Mouse (Mus musculus) intestine, embryonic 14.5 days (tissue): ENCODE results near the gene Ifitm2. TPM values are rescaled to one million over a fixed set of nuclear protein-coding genes. Genes with fewer than 3 reads are reported as not detected.

Source experiments
- ATAC-seq: fragments of 200-750 bp; cut with Nextera tagmentation; replicated peaks from 2 replicates; pipeline ENCODE4 v1.8.0; 2017; ENCODE audit warnings: low read depth, moderate number of reproducible peaks, moderate TSS enrichment, moderate library complexity; ENCODE audit not compliant: low FRiP score, low TSS enrichment
- DNase-seq: peaks from one replicate; pipeline ENCODE4 v3.0.0-alpha.2; 2018; ENCODE audit warnings: low spot score
- H3K27ac ChIP-seq: fragments of 300-500 bp; sonication (generic); 2 replicates; pipeline ENCODE4 v1.5.1; 2014; ENCODE audit warnings: low read depth, mild to moderate bottlenecking, control low read depth
- H3K27me3 ChIP-seq: fragments of 300-500 bp; sonication (generic); replicated peaks from 2 replicates; pipeline ENCODE4 v1.6.1; 2014; ENCODE audit warnings: low read length, control low read depth; ENCODE audit not compliant: control insufficient read depth, insufficient read depth
- H3K36me3 ChIP-seq: fragments of 300-500 bp; sonication (generic); 2 replicates; pipeline ENCODE4 v1.6.1; 2014; ENCODE audit warnings: low read length, control low read depth; ENCODE audit not compliant: control insufficient read depth, insufficient read depth
- H3K4me1 ChIP-seq: fragments of 300-500 bp; sonication (generic); replicated peaks from 2 replicates; pipeline ENCODE4 v1.6.1; 2014; ENCODE audit warnings: low read length, control low read depth, mixed read lengths; ENCODE audit not compliant: control insufficient read depth, insufficient read depth
- H3K4me2 ChIP-seq: fragments of 300-500 bp; sonication (generic); 2 replicates; pipeline ENCODE4 v1.6.1; 2014; ENCODE audit warnings: low read length
- H3K4me3 ChIP-seq: fragments of 300-500 bp; sonication (generic); 2 replicates; pipeline ENCODE4 v1.5.1; 2014; ENCODE audit warnings: low read depth, low read length, control low read depth, mixed read lengths
- H3K9ac ChIP-seq: fragments of 300-500 bp; sonication (generic); 2 replicates; pipeline ENCODE4 v1.6.1; 2014; ENCODE audit warnings: mild to moderate bottlenecking, low read length
- H3K9me3 ChIP-seq: fragments of 300-500 bp; sonication (generic); 2 replicates; pipeline ENCODE4 v1.6.1; 2016; ENCODE audit warnings: low read length, control low read depth; ENCODE audit not compliant: control insufficient read depth
- WGBS: fragments of 180-500 bp; shearing (Covaris S2); extraction: QIAGEN DNeasy Blood & Tissue Kit; methylation state at CpG from one replicate; pipeline ENCODE4 v1.1.7; 2014; 5-methylcytosine and 5-hydroxymethylcytosine counted together
- polyA plus RNA-seq: library from polyadenylated mRNA; unstranded; fragments of >200 nt; fragmentation: Nextera tagmentation; extraction: Ambion mirVana; gene quantifications from 2 replicates; pipeline ENCODE4 v1.2.1, GENCODE M21; 2014

Ifitm2 gene
- polyA plus RNA-seq, 1 experiment from 2014 or later = 1,676 TPM

- H3K27ac ChIP-seq = peak overlapping the region; percentile 10; the same call in 1 of the 2 replicates
- no peak overlapping the region for H3K4me2 ChIP-seq
- no peak for DNase-seq
- H3K4me1 ChIP-seq = no peaks in the 10 kb centered on the region
- no peak overlapping the region for H3K4me3 ChIP-seq
- no peaks in the 10 kb centered on the region for H3K27me3 ChIP-seq
- 58% methylated on average over 3 of the region's 3 CpGs for WGBS
- H3K9ac ChIP-seq = no peak overlapping the region
- H3K36me3 ChIP-seq = no peaks in the 10 kb centered on the region
- no peak for ATAC-seq
- no peaks in the 10 kb centered on the region for H3K9me3 ChIP-seq
Observed at GRCm38 (mm10) chr7:140912293-140912692, 43.5 kb downstream of the Ifitm2 start.

GRCm38 (mm10) chr7:140908634-140909107, 47.1 kb downstream of the Ifitm2 start:
- no peaks in the 10 kb centered on the region for H3K36me3 ChIP-seq
- no peak overlapping the region for H3K27ac ChIP-seq
- peak overlapping the region; percentile 27 for H3K4me3 ChIP-seq
- H3K4me2 ChIP-seq = peak overlapping the region; percentile 58
- H3K9me3 ChIP-seq = no peaks in the 10 kb centered on the region
- WGBS = 1% methylated on average over 19 of the region's 19 CpGs
- no peak overlapping the region for H3K9ac ChIP-seq
- H3K27me3 ChIP-seq = no peaks in the 10 kb centered on the region
- no peaks in the 10 kb centered on the region for H3K4me1 ChIP-seq
- DNase-seq = peak; percentile 92
- peak; percentile 72 for ATAC-seq

DNA sequence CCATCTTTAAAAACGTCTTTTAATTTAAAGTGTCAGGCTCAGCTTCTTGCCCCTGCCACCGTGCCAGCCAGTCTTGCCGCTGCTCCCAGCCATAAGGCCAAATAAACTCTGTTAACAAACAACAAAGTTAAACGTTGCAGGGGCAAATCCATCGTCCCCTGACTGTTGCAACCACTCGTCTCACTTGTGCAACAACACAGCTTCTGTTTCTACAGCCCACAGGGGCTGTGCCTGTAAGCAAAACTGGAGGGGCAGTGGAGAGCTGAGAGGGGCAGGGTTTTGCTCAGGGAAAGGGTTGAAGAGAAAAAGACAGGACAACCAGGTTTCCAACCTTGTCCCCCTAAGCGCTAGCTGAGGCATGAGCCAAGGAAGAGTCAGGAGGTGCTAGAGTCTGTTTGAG, 47.6 kb downstream of the Ifitm2 start:
- no peaks in the 10 kb centered on the region for H3K9me3 ChIP-seq
- H3K27ac ChIP-seq = no peak overlapping the region
- DNase-seq = no peak
- H3K9ac ChIP-seq = no peak overlapping the region
- WGBS = 47% methylated on average over 7 of the region's 7 CpGs
- H3K36me3 ChIP-seq = no peaks in the 10 kb centered on the region
- H3K27me3 ChIP-seq = no peaks in the 10 kb centered on the region
- no peaks in the 10 kb centered on the region for H3K4me1 ChIP-seq
- no peak; the same call in 1 of the 2 replicates for ATAC-seq
- H3K4me3 ChIP-seq = no peak overlapping the region; the same call in 1 of the 2 replicates
- peak overlapping the region; percentile 58 for H3K4me2 ChIP-seq

DNA sequence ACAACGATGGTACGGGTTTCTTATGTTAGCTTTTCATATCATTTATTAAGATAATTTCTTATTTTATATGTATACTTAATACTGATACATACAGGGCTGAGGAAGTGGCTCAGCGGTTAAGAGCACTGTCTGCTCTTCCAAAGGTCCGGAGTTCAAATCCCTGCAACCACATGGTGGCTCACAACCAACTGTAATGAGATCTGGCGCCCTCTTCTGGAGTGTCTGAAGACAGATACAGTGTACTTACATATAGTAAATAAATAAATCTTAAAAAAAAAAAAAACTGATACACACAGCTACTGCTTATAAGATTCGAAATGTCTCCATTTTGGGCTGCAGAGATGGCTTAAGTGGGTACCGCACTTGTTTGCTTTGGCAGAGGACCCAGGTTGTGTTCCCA, 48.1 kb downstream of the Ifitm2 start:
- no peak for DNase-seq
- H3K4me1 ChIP-seq = no peaks in the 10 kb centered on the region
- H3K4me3 ChIP-seq = no peak overlapping the region

GRCm38 (mm10) chr7:140907131-140907530, 48.7 kb downstream of the Ifitm2 start:
- Histone ChIP-seq H3K9me3 (no peaks in the 10 kb centered on the region), H3K27ac (no peak overlapping the region), H3K9ac (no peak overlapping the region), H3K4me2 (no peak overlapping the region), H3K27me3 (no peaks in the 10 kb centered on the region), H3K4me1 (no peaks in the 10 kb centered on the region), H3K36me3 (no peaks in the 10 kb centered on the region), H3K4me3 (no peak overlapping the region)
- 77% methylated on average over 13 of the region's 13 CpGs for WGBS
- ATAC-seq (no peak), DNase-seq (no peak)

More for the DNA sequence above, 48.1 kb downstream of the Ifitm2 start:
- WGBS = 83% methylated on average over 7 of the region's 7 CpGs
- Histone ChIP-seq H3K27ac (no peak overlapping the region), H3K4me2 (no peak overlapping the region), H3K27me3 (no peaks in the 10 kb centered on the region), H3K36me3 (no peaks in the 10 kb centered on the region), H3K9ac (no peak overlapping the region), H3K9me3 (no peaks in the 10 kb centered on the region)
- ATAC-seq = no peak

- Histone ChIP-seq H3K27me3 (no peaks in the 10 kb centered on the region), H3K27ac (no peak overlapping the region), H3K4me1 (no peaks in the 10 kb centered on the region), H3K36me3 (no peaks in the 10 kb centered on the region), H3K9ac (no peak overlapping the region), H3K4me3 (no peak overlapping the region), H3K9me3 (no peaks in the 10 kb centered on the region), H3K4me2 (no peak overlapping the region)
- 76% methylated on average over 2 of the region's 2 CpGs for WGBS
- no peak for DNase-seq
- ATAC-seq = no peak
Observed at GRCm38 (mm10) chr7:140905642-140906081, 50.1 kb downstream of the Ifitm2 start.

Other genes starting within 250 kb of the Ifitm2 start
- not detected in 2 replicates for gene Cyp2e1, start 192.2 kb downstream of the Ifitm2 start, polyA plus RNA-seq
- gene Syce1, start 168.1 kb downstream of the Ifitm2 start, polyA plus RNA-seq = 0.30 and 0.45 TPM in 2 replicates
- gene Zfp941, start 133.8 kb downstream of the Ifitm2 start, polyA plus RNA-seq = 2.8 and 3.0 TPM in 2 replicates
- gene Urah, start 121.0 kb downstream of the Ifitm2 start, polyA plus RNA-seq = 1.3 and 3.2 TPM in 2 replicates
- not detected in 2 replicates for gene Scgb1c1, start 110.4 kb downstream of the Ifitm2 start, polyA plus RNA-seq
- not detected in 2 replicates for gene Odf3, start 108.2 kb downstream of the Ifitm2 start, polyA plus RNA-seq
- not detected in 2 replicates for gene Gm45785, start 99.7 kb downstream of the Ifitm2 start, polyA plus RNA-seq
- gene Ric8a, start 99.0 kb downstream of the Ifitm2 start, polyA plus RNA-seq = 64.9 and 82.6 TPM in 2 replicates
- 42.3 and 43.7 TPM in 2 replicates for gene Bet1l, start 98.4 kb downstream of the Ifitm2 start, polyA plus RNA-seq
- gene Psmd13, start 74.0 kb downstream of the Ifitm2 start, polyA plus RNA-seq = 151 and 154 TPM in 2 replicates
- 24.7 and 25.3 TPM in 2 replicates for gene Sirt3, start 73.7 kb downstream of the Ifitm2 start, polyA plus RNA-seq
- gene Cox8b, start 55.5 kb downstream of the Ifitm2 start, polyA plus RNA-seq = 0.62 and 0.83 TPM in 2 replicates
- 12.5 and 18.4 TPM in 2 replicates for gene Nlrp6, start 35.1 kb downstream of the Ifitm2 start, polyA plus RNA-seq
- 26.9 and 29.2 TPM in 2 replicates for gene Pgghg, start 14.6 kb downstream of the Ifitm2 start, polyA plus RNA-seq
- 0.94 and 2.3 TPM in 2 replicates for gene Ifitm5, start 5.7 kb downstream of the Ifitm2 start, polyA plus RNA-seq
- gene Gm45717, start 50 bp downstream of the Ifitm2 start, polyA plus RNA-seq = 0.81 TPM in 1 of 2 replicates, not detected in the other
- 198 and 221 TPM in 2 replicates for gene Ifitm1, start 11.2 kb upstream of the Ifitm2 start, polyA plus RNA-seq
- gene Ifitm3, start 54.8 kb upstream of the Ifitm2 start, polyA plus RNA-seq = 295 and 303 TPM in 2 replicates
- 0.78 and 1.2 TPM in 2 replicates for gene Ifitm6, start 61.9 kb upstream of the Ifitm2 start, polyA plus RNA-seq
- gene Gm17387, start 73.1 kb upstream of the Ifitm2 start, polyA plus RNA-seq = not detected in 2 replicates
- gene B4galnt4, start 105.1 kb upstream of the Ifitm2 start, polyA plus RNA-seq = 9.2 and 13.6 TPM in 2 replicates
- 11.6 and 14.7 TPM in 2 replicates for gene Pkp3, start 122.2 kb upstream of the Ifitm2 start, polyA plus RNA-seq
- gene Sigirr, start 144.6 kb upstream of the Ifitm2 start, polyA plus RNA-seq = 10.6 and 11.2 TPM in 2 replicates
- gene Ano9, start 161.8 kb upstream of the Ifitm2 start, polyA plus RNA-seq = 18.5 and 20.3 TPM in 2 replicates
- 62.6 and 63.9 TPM in 2 replicates for gene Ptdss2, start 166.4 kb upstream of the Ifitm2 start, polyA plus RNA-seq
- 121 and 123 TPM in 2 replicates for gene Rnh1, start 216.9 kb upstream of the Ifitm2 start, polyA plus RNA-seq
- 72.6 and 96.6 TPM in 2 replicates for gene Hras, start 238.0 kb upstream of the Ifitm2 start, polyA plus RNA-seq
- gene Lrrc56, start 238.2 kb upstream of the Ifitm2 start, polyA plus RNA-seq = 3.9 and 4.9 TPM in 2 replicates